Mouse (Mus musculus) hindbrain, embryonic 14.5 days (tissue): ENCODE data around the gene Lpp. TPM values are rescaled to one million over a fixed set of nuclear protein-coding genes. Genes with fewer than 3 reads are reported as not detected.

ENCODE experiments used
- ATAC-seq: fragments of 200-750 bp; cut with Nextera tagmentation; 2 replicates; pipeline ENCODE4 v1.8.0; 2017; ENCODE audit warnings: moderate number of reproducible peaks, mild to moderate bottlenecking, moderate TSS enrichment, moderate library complexity; ENCODE audit not compliant: low FRiP score
- DNase-seq: peaks from one replicate; pipeline ENCODE4 v3.0.0-alpha.2; 2015; ENCODE audit warnings: low spot score
- H3K27ac ChIP-seq: fragments of 300-500 bp; sonication (generic); 2 replicates; pipeline ENCODE4 v1.5.1; 2014; ENCODE audit warnings: mild to moderate bottlenecking, moderate library complexity
- H3K27me3 ChIP-seq: fragments of 300-500 bp; sonication (generic); 2 replicates; pipeline ENCODE4 v1.6.1; 2014; ENCODE audit warnings: mild to moderate bottlenecking, low read length, mixed read lengths; ENCODE audit not compliant: control insufficient read depth, insufficient read depth
- H3K36me3 ChIP-seq: fragments of 300-500 bp; sonication (generic); replicated peaks from 2 replicates; pipeline ENCODE4 v1.6.1; 2014; ENCODE audit not compliant: control insufficient read depth, insufficient read depth
- H3K4me1 ChIP-seq: fragments of 300-500 bp; sonication (generic); replicated peaks from 2 replicates; pipeline ENCODE4 v1.6.1; 2014; ENCODE audit warnings: antibody characterized with exemption, low read length, mixed read lengths; ENCODE audit not compliant: control insufficient read depth, insufficient read depth
- H3K4me2 ChIP-seq: fragments of 300-500 bp; sonication (generic); replicated peaks from 2 replicates; pipeline ENCODE4 v1.6.1; 2014; ENCODE audit warnings: mild to moderate bottlenecking, moderate library complexity
- H3K4me3 ChIP-seq: fragments of 300-500 bp; sonication (generic); replicated peaks from 2 replicates; pipeline ENCODE4 v1.5.1; 2014; ENCODE audit warnings: mild to moderate bottlenecking, low read length
- H3K9ac ChIP-seq: fragments of 300-500 bp; sonication (generic); 2 replicates; pipeline ENCODE4 v1.6.1; 2014
- H3K9me3 ChIP-seq: fragments of 300-500 bp; sonication (generic); 2 replicates; pipeline ENCODE4 v1.6.1; 2016; ENCODE audit warnings: low read length; ENCODE audit not compliant: control insufficient read depth
- WGBS: fragments of 180-500 bp; shearing (Covaris S2); extraction: QIAGEN DNeasy Blood & Tissue Kit; methylation state at CpG from one replicate; pipeline ENCODE4 v1.1.7; 2014; 5-methylcytosine and 5-hydroxymethylcytosine counted together
- polyA plus RNA-seq: library from polyadenylated mRNA; unstranded; fragments of >200 nt; fragmentation: Nextera tagmentation; extraction: Ambion mirVana; gene quantifications from 2 replicates; pipeline ENCODE4 v1.2.1, GENCODE M21; 2014

Gene Lpp
- polyA plus RNA-seq, 1 experiment from 2014 or later = 13.0 TPM

GRCm38 (mm10) chr16:24469313-24469712 lies 76.0 kb downstream of the Lpp start:
- H3K36me3 ChIP-seq = no peaks in the 10 kb centered on the region
- no peak overlapping the region for H3K4me3 ChIP-seq
- H3K27ac ChIP-seq = no peak overlapping the region
- H3K9me3 ChIP-seq = no peaks in the 10 kb centered on the region
- H3K9ac ChIP-seq = no peak overlapping the region
- ATAC-seq (no peak), DNase-seq (no peak)
- no peak overlapping the region for H3K4me2 ChIP-seq
- 60% methylated on average over 3 of the region's 3 CpGs for WGBS
- H3K4me1 ChIP-seq = no peaks in the 10 kb centered on the region
- H3K27me3 ChIP-seq = no peaks in the 10 kb centered on the region

- H3K4me3 ChIP-seq = no peak overlapping the region
- H3K9ac ChIP-seq = no peak overlapping the region
- DNase-seq (no peak), ATAC-seq (no peak)
- no peaks in the 10 kb centered on the region for H3K36me3 ChIP-seq
- H3K9me3 ChIP-seq = no peaks in the 10 kb centered on the region
- no peak overlapping the region for H3K4me2 ChIP-seq
- no peaks in the 10 kb centered on the region for H3K4me1 ChIP-seq
- H3K27ac ChIP-seq = no peak overlapping the region
- WGBS = 80% methylated on average over 1 of the region's 1 CpGs
- H3K27me3 ChIP-seq = no peaks in the 10 kb centered on the region
These were observed 77.3 kb downstream of the Lpp start for GRCm38 (mm10) chr16:24470601-24471000.

GRCm38 (mm10) chr16:24471029-24471428 lies 77.7 kb downstream of the Lpp start:
- DNase-seq = no peak
- Histone ChIP-seq H3K9ac (no peak overlapping the region), H3K4me1 (no peaks in the 10 kb centered on the region), H3K27ac (no peak overlapping the region), H3K27me3 (no peaks in the 10 kb centered on the region), H3K4me2 (no peak overlapping the region), H3K4me3 (no peak overlapping the region), H3K9me3 (no peaks in the 10 kb centered on the region), H3K36me3 (no peaks in the 10 kb centered on the region)
- 72% methylated on average over 4 of the region's 4 CpGs for WGBS
- no peak for ATAC-seq

- Histone ChIP-seq H3K9me3 (no peaks in the 10 kb centered on the region), H3K27me3 (no peaks in the 10 kb centered on the region), H3K36me3 (no peaks in the 10 kb centered on the region), H3K9ac (no peak overlapping the region), H3K27ac (no peak overlapping the region), H3K4me3 (no peak overlapping the region), H3K4me2 (no peak overlapping the region), H3K4me1 (no peaks in the 10 kb centered on the region)
- ATAC-seq (no peak), DNase-seq (no peak)
- 43% methylated on average over 1 of the region's 1 CpGs for WGBS
These were observed 78.5 kb downstream of the Lpp start for GRCm38 (mm10) chr16:24471801-24472200.

DNA sequence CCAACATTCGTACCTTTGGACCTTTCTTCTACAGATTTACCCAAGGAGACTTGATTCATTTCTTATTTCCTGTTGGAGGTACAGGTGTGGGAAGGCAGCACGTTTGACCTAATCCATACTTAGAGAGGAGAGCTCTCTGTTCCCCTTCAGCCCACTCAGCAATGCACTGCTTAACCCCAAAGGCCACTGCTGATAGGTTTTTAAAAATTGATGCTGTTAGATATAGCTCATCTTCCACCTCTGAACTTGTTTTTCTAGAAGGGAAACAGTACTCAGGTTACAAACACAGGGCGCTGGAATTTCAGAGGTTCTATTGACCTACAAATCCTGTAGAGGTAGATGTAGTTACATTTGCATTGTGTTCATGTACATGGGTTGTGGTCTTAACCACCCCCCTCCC lies 80.7 kb downstream of the Lpp start:
- 83% methylated on average over 3 of the region's 3 CpGs for whole genome bisulfite sequencing
- Histone ChIP-seq H3K9me3 (no peaks in the 10 kb centered on the region), H3K4me1 (no peaks in the 10 kb centered on the region), H3K27ac (no peak overlapping the region), H3K27me3 (no peaks in the 10 kb centered on the region), H3K4me3 (no peak overlapping the region), H3K4me2 (no peak overlapping the region), H3K9ac (no peak overlapping the region), H3K36me3 (no peaks in the 10 kb centered on the region)
- no peak for DNase-seq
- no peak for ATAC-seq

- Histone ChIP-seq H3K27me3 (no peaks in the 10 kb centered on the region), H3K9ac (no peak overlapping the region), H3K9me3 (no peaks in the 10 kb centered on the region), H3K4me1 (no peaks in the 10 kb centered on the region), H3K27ac (no peak overlapping the region), H3K36me3 (no peaks in the 10 kb centered on the region), H3K4me2 (no peak overlapping the region), H3K4me3 (no peak overlapping the region)
- ATAC-seq (no peak), DNase-seq (no peak)
- 71% methylated on average over 6 of the region's 6 CpGs for WGBS
These were observed 81.5 kb downstream of the Lpp start for GRCm38 (mm10) chr16:24474781-24475180.

DNA sequence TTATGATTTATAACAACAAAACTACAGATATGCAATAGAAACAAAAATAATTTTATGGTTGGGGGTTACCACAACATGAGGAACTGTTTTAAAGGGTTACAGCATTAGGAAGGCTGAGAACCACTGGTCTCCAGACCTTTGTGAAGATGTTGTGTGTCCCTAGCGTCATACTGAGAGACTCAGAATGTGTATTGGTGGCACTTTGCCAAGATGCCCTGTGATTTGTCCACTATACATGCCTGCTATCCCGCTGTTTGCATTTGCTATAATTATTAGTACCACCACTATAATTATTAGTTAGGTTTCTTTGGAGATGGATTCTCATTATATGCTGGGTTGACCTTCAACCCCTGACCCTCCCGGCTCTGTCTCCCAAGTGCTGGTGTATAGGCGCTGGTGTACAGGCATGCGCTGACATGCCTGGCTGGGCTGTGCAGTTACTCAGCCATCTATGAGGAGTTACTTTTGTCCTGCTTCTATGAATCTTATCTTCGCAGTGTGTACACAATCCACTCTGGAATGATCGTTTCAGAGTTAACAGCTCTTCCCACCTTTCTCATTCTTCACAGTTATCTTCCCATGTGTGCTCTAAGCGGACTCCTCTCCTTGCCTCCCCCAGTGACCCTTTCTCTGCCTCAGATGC lies 82.1 kb downstream of the Lpp start:
- whole genome bisulfite sequencing = 66% methylated on average over 8 of the region's 8 CpGs
- no peaks in the 10 kb centered on the region for H3K36me3 ChIP-seq
- ATAC-seq = peak; percentile 34; the same call in 1 of the 2 replicates

DNA sequence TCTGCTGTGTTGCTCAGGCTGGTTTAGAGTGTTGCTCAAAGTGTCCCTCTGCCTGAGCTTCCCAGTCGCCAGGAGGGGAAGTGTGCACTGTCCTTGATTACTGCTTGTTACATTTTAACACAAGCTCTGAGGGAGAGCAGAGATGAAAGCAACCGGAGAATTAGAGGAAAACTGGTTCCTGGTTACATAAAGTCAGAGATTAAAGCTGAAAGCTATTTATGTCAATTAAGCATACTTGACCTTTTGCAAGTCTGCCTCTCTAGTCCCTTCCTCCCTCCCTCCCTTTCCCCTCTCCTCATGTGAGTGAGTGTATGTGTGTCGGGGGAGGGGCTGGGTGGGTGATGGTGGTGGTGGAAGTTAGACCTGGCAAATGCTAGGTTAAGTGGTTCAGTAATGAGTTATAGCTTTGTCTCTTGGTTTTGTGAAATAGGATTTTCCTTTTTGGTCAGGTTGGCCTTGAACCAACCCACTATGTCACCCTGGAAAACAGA lies 83.6 kb downstream of the Lpp start:
- 52% methylated on average over 3 of the region's 3 CpGs for WGBS

More for the DNA sequence above, 82.1 kb downstream of the Lpp start:
- Histone ChIP-seq H3K4me2 (no peak overlapping the region), H3K4me3 (no peak overlapping the region), H3K9ac (no peak overlapping the region), H3K27me3 (no peaks in the 10 kb centered on the region), H3K4me1 (no peaks in the 10 kb centered on the region), H3K27ac (no peak overlapping the region), H3K9me3 (no peaks in the 10 kb centered on the region)
- no peak for DNase-seq

GRCm38 (mm10) chr16:24478006-24478405 lies 84.7 kb downstream of the Lpp start:
- Histone ChIP-seq H3K4me3 (no peak overlapping the region), H3K27me3 (no peaks in the 10 kb centered on the region), H3K36me3 (no peaks in the 10 kb centered on the region), H3K9me3 (no peaks in the 10 kb centered on the region), H3K27ac (no peak overlapping the region), H3K4me2 (no peak overlapping the region), H3K9ac (no peak overlapping the region), H3K4me1 (no peaks in the 10 kb centered on the region)
- WGBS = 86% methylated on average over 1 of the region's 1 CpGs
- DNase-seq = no peak
- ATAC-seq = no peak

More for the DNA sequence above, 83.6 kb downstream of the Lpp start:
- no peaks in the 10 kb centered on the region for H3K27me3 ChIP-seq
- no peak overlapping the region for H3K4me2 ChIP-seq
- no peaks in the 10 kb centered on the region for H3K4me1 ChIP-seq
- ATAC-seq (no peak), DNase-seq (no peak)
- no peaks in the 10 kb centered on the region for H3K36me3 ChIP-seq
- H3K9ac ChIP-seq = no peak overlapping the region
- H3K27ac ChIP-seq = no peak overlapping the region
- no peak overlapping the region for H3K4me3 ChIP-seq
- H3K9me3 ChIP-seq = no peaks in the 10 kb centered on the region

DNA sequence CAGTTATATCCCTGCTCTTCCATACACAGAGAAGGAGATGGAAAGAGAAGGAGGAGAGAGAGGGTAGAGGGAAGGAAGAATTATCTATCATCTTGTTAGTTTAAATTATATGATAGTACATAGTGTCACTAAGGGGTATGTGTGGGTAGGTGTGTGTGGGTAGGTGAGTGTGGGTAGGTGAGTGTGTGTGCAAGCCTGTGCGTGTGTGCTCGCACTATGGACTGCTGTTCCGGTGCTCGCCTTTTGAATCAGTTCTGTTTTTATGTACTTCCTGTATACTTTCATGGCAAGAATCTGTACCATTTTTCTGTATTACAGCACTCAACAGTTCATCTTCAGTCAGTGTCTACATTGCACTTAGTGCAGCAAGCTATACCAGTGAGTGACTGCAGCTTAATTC lies 85.5 kb downstream of the Lpp start:
- DNase-seq (no peak), ATAC-seq (no peak)
- 96% methylated on average over 4 of the region's 4 CpGs for WGBS
- no peak overlapping the region for H3K27ac ChIP-seq
- H3K27me3 ChIP-seq = no peaks in the 10 kb centered on the region
- no peak overlapping the region for H3K9ac ChIP-seq
- H3K4me1 ChIP-seq = no peaks in the 10 kb centered on the region
- no peaks in the 10 kb centered on the region for H3K36me3 ChIP-seq
- no peaks in the 10 kb centered on the region for H3K9me3 ChIP-seq
- H3K4me3 ChIP-seq = no peak overlapping the region
- H3K4me2 ChIP-seq = no peak overlapping the region
